Mouse (Mus musculus): ENCODE data around the gene B3galt1. TPM values are rescaled to one million over a fixed set of nuclear protein-coding genes. Genes with fewer than 3 reads are reported as not detected.

B3galt1 gene
- total RNA-seq, 2 experiments from 2014 or later = 2.0 to 3.2 TPM

DNA sequence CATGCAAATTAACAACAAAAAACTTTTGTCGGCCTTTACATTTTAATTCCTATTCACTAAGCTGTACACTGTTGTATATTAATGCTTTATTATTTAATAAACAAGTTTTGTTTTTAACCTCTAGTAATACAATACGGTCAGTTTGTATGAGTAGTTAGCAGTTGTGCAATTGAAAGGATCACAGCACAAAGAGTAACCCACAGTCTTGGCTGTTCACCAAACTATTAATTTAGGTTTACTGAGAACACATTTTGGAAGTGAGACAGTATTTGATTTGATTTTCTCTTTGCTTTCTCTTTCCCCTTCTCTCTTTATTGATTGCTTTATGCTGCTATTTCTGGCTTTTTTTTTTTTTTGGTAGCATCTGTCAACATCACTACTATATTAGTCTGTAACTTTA is 106.0 kb downstream of the B3galt1 start:
- intact Hi-C loops (cut with DNase I) = no loop called here
- DNase-seq (ENCODE audit: low spot score) = no peak

DNA sequence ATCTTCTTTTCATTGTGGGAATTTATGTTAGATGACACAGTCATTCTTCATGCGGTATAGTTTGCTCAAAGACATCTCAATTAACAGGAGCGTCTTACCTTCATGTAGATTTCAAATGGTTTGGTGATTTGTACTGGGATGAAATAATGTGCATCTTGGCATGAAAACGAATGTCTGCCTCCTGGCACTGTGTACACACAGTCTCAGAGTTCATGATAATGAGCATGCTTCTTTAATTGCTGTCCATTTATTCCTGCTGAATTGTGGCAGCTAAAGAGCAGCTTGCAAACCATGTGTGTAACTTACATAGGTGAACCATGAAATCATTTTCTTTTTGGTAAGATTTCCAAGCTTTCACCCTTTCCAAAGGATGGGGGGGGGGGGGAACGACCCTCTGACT is 112.0 kb downstream of the B3galt1 start:
- no peak for DNase-seq (ENCODE audit: low spot score)

DNA sequence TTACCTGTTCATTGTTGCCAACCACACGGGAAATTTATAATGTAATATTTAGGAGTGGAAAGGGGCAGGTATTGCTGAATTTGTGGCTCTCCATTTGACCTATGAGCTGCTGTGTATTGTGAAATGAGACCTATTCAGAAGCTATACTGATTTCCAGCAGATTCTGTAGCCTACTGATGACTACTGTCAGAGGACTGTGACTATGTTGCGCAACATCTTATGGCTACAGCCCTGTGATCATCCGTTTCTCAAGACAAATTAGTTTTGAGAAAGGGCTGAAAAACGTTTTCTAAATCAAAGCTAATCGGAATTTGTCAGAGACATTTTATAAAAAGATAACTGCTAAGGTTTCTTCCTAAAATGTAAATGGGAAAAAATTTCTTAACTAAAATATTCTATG is 158.6 kb downstream of the B3galt1 start:
- DNase-seq (ENCODE audit: low spot score) = no peak

More for the DNA sequence above, 112.0 kb downstream of the B3galt1 start:
- intact Hi-C loops (cut with DNase I) = no loop called here

DNA sequence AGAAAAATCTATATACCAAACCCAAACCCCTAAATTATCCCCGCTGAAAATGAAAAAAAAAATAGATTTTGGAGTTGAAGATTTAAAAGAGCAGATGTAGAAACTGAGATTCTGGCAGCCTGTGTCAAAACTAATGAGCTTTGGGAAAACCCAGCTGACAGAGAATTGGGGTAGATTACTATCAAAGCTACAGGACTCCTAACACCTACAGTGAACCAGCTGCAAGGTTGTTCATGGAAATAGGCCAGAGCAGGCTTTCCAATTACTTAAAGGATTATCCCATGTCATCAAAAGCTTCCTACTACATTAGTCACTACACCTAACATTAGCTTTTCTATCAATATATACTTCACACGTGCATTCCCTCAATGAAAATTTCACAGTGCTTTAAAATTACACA is 165.1 kb downstream of the B3galt1 start:
- no peak for DNase-seq (ENCODE audit: low spot score)
- intact Hi-C loops (cut with DNase I) = no loop called here

More for the DNA sequence above, 158.6 kb downstream of the B3galt1 start:
- intact Hi-C loops (cut with DNase I) = no loop called here

DNA sequence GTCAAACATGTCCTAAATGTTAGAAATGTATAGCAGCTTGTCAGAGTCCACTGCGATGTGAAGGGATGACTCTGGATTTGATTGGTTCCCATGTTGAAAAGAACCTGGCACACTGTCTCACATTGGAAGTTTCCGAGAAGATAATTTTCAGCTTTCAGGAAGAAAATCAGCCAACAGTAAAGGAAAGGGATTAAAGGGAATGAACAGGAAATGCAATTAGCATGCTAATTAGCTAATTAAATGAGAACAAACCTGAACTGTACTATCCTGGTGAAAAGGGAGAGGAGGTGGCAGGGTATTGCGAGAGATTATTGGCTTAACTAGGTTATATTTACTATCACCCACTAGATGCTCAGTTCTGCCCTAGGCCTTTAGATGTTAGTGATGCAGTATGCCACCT is 185.9 kb downstream of the B3galt1 start:
- DNase-seq (ENCODE audit: low spot score) = no peak
- intact Hi-C loops (cut with DNase I) = no loop called here

DNA sequence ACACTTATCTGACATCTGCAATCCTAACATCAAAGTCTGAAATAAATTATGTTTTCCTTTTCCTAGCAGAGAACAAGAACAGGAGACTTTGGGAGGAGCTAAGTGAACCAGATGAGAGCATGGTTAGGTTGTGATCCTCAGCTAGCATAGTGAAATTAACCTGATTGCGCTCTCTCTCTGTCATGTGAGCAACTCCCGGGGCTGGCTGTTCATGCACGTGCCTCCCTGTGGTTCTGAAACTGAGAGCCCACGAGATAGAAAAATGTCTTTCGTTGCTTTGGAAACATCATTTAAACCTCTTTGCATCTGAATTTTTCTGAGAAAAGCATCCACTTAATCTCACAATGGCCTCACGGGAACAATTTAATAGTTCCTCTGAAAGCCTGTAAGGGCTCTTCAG is 190.8 kb downstream of the B3galt1 start:
- intact Hi-C loops (cut with DNase I) = no loop called here

DNA sequence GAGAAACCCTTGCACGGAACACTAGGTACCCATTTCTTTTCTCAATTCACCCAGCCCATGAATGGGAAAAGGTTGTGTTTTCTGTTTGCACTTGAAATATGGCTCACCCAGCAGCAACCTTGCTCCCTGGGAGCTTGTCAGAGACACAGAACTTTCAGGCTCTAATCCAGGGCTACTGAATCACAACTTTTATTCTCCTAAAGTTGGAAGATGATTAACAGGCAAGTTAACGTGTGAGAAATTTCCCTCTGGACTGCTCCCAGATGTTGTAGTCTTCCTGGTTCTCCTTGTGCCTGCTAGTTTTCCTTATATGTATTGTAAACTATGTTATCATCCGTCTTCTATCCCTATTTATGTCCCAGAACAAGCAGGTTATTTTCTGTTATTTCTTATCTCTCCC is 221.9 kb downstream of the B3galt1 start:
- intact Hi-C loops (cut with DNase I) = no loop called here
- no peak for DNase-seq (ENCODE audit: low spot score)

More for the DNA sequence above, 190.8 kb downstream of the B3galt1 start:
- DNase-seq (ENCODE audit: low spot score) = no peak

DNA sequence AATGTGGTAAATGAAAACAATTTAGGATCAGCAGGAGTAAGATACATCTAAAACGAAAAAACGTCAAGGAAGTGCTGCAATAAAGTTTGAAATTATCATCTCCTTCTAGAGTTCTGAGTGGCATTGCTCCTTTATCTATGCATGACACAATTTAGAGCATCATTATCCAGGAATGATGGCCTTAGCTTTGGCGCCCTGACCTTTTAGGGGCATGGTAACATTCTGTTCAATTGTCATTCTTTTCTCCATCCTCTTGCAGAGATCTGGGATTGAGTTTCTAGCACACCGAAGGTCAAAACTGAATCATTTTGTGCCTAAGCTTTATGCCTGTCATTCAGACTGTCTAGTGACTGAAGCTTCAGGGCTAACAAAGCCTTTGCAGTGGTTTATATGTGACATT is 231.9 kb downstream of the B3galt1 start:
- intact Hi-C loops (cut with DNase I) = no loop called here
- no peak for DNase-seq (ENCODE audit: low spot score)

DNA sequence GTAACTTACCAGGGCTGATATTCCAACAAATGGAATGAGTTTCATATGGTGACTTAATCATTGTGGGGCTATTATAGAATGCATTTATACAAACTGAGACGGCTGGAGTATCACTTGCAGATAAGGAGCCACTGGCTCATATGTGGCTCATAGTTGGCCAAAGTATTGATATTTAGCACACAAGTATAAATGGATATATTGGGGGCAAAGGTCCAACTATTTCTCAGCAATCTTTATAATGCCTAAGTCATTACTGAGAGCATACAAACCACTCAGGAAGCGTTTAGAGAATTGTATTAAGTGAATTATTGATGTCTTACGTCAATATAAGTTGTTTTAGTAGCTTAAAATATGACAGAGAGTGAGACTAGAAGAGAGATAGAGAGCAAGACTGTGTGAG is 234.3 kb downstream of the B3galt1 start:
- DNase-seq (ENCODE audit: low spot score) = no peak
- intact Hi-C loops (cut with DNase I) = loop anchor here (10.0 kb wide), 1 partner anchor 235 kb away; the partner anchor contains the start of gene B3galt1

DNA sequence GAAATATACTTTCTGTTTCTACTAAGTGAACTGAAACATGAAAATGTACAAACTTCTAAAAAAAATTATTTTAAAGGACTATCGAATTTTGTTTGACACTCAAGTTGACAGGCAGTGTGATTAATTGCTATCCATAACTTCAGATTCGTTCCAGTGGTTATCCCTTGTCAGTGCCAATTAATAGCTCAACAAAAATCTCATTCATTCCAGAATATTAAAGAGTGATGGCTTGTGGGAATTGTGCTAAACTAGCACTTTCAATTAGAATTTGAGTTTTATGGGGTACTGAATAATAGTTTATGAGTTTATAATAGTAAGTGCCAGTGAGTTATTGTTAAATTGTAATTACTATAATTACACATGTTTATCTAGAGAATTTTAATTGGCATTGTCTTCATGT is 250.5 kb downstream of the B3galt1 start:
- intact Hi-C loops (cut with DNase I) = no loop called here
- no peak for DNase-seq (ENCODE audit: low spot score)

DNA sequence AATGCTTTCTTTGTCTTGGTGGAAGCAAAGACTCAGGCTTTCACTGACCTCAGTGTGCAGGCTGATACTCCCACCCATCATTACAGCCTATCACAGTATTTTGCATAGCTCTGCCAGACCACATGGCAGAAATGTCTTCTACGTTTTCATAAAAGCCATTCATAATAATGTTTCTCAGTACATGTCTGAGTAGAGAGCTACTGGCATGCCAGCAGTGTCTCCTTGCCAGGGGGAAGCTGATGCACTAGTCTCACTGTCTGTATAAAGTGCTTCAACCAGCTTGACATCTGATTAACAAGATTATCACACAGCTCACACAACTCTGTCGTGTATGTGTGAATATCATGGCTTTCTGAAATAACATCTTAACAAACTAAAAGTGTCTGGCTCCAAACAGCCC is 252.3 kb downstream of the B3galt1 start:
- no peak for DNase-seq (ENCODE audit: low spot score)
- intact Hi-C loops (cut with DNase I) = no loop called here

DNA sequence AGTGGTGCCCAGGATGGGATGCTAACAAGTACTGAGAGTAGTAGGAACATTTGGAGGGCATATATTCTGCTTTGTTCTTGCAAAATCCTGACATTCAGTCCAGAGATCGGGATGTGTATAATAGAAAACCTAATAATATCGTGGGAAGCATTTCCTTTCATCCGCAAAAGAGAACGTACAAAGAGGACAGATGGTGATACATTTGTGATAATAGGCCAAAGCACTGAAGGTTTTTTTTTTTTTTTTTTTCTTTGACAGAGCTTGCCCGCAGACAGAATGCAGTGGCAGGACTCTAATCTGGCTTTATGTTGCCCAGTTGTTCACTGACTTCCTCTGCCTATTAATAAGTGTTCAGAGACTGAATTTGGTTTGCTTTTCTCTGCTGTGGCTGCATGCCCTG is 256.7 kb downstream of the B3galt1 start:
- intact Hi-C loops (cut with DNase I) = no loop called here

DNA sequence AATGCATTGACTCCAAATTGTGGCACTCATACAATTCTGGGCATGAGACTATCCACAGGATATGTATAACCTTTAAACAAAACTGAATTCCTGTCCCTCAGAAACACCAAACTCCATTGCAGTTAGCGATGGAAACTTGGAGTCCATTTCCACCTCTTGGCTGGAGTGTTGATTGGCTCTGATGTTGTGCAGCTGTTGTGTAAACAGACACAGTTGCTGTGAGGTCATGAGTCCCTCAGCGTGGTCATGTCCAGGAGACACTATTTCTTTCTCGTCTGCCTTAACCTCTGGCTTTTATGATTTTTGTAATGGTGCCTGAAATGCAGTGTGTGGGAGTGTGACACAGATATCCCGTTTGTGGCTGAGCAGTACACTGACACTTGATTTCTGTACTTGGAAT is 262.0 kb downstream of the B3galt1 start:
- DNase-seq (ENCODE audit: low spot score) = peak; percentile 32
- intact Hi-C loops (cut with DNase I) = no loop called here

More for the DNA sequence above, 256.7 kb downstream of the B3galt1 start:
- no peak for DNase-seq (ENCODE audit: low spot score)

DNA sequence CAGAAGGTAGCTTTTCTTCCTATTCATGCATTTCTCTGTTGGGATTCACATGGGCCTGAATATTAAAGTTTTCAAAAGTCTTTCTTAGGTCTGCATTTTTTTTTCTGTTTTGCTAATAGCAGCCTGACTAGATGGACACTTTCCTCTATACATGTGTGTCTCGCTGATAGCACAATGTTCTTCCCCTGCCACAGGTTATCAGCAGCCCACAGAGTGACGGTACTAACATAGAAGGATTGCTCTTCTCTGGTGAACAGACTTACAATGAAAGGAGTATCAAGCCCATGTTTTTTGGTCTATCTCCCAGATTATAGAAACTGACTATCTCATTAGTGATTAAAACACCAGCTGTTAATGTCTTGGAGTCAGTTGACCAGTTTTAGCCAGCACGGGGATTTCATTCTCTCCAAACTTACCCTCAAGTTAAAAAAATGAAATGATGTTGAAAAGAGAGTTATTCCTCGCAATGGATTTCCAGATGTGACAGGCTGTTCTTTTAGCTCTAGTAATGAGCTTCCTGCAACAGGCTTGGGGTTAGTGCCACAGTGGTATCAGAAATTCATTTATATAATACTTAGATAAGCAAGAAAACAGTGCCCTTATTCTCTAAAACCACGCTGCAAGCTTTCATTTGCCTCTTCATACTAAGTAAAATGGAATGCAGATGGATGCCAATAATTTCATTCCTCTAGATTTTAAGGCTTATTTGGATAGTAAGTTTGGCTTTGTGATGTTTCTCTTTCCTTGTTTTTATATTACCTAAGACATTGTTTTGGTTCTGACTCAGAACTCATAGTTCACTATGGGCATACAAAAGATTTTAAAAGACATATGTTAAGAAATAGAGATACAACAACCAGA is 263.6 kb downstream of the B3galt1 start:
- DNase-seq (ENCODE audit: low spot score) = no peak
- intact Hi-C loops (cut with DNase I) = no loop called here

DNA sequence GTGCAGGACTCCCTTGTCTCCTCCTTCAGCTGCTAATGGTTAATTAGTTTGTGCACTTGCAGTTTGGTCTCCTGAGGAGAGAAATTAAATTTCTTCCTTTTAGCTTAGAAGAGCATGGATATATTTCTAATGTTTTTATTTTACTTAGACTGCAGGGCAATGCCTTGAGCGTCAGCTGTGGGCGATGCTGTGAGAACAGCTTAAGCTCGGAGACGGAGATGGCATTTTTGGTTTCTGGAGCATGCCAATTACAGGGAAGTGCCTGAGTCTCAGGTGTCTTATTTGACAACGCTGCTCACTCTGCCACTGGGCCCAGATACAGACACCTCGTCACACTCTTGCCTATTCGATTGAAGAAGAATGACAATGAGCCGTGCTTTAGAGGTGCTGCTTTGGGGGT is 282.1 kb downstream of the B3galt1 start:
- no peak for DNase-seq (ENCODE audit: low spot score)
- intact Hi-C loops (cut with DNase I) = no loop called here

DNA sequence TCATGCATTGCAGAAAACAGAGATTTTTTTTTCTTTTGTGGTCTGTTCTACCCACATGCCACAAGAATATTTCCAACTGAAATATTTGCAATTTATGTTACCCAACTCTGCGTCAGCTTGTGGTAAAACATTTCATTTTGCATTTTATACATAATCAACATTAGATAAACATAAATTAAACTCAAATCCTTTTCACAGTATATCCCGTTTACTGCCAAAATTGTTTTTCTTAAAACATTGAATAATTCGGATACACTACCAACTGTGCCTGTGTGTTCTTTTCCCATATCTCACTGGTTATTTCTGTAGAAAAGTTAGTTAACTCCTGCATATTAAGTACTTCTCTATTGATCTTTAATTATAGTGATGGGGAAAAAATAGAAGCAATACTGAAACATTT is 285.1 kb downstream of the B3galt1 start:
- intact Hi-C loops (cut with DNase I) = no loop called here
- no peak for DNase-seq (ENCODE audit: low spot score)

DNA sequence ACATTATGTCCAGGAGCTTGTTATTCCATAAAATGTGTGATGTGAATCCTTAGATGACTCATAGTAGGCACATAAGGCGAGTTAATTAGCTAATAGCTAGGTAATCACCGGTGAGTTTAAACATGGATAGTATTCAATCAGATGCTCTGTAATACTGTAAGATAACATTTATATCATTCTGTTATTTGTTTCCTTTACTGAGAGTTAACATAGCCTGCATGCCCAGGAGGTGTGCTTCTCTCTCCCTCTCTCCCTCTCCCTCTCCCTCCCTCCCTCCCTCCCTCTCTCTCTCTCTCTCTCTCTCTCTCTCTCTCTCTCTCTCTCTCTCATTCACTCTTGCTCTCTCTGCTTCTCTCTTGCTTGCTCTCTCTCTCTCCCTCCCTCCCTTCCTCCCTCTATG is 292.7 kb downstream of the B3galt1 start:
- no peak for DNase-seq (ENCODE audit: low spot score)
- intact Hi-C loops (cut with DNase I) = no loop called here

DNA sequence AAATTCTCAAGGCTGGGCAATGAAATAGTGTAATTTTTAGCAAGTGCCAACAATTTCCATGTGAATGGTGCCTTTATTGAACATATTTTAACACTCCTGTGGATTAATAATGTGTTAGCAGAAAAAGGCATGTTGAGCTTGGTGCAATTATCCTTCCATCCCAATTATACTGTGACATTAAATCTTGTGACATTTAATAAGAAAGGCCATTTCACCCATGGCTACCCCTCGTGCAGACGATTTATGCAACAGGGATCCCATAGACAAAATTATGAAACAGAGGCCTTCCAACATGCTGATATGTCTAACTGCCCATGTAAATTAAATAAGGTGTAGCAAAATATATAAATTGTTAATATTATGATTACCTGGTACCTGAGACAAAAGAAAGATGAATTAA is 293.3 kb downstream of the B3galt1 start:
- intact Hi-C loops (cut with DNase I) = no loop called here

DNA sequence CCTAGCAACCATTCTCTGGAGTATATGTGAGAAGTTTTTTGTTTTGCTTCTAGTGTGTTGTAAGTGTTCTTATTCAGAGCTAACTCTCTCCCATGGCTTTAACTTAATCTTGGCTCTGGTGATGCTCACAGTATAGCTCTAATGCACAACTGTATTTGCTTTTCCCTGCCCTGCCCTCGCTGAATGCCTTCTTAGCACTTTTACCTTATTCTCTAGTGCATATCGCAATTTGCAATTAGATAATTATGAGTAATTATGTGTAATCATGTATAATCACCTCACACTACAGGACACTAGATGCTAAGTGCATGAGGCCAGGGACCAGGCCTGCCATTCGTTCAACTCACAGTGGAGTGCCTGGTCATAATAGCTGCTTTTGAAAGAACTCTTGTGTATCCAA is 307.7 kb downstream of the B3galt1 start:
- intact Hi-C loops (cut with DNase I) = no loop called here
- DNase-seq (ENCODE audit: low spot score) = no peak

More for the DNA sequence above, 293.3 kb downstream of the B3galt1 start:
- DNase-seq (ENCODE audit: low spot score) = no peak

DNA sequence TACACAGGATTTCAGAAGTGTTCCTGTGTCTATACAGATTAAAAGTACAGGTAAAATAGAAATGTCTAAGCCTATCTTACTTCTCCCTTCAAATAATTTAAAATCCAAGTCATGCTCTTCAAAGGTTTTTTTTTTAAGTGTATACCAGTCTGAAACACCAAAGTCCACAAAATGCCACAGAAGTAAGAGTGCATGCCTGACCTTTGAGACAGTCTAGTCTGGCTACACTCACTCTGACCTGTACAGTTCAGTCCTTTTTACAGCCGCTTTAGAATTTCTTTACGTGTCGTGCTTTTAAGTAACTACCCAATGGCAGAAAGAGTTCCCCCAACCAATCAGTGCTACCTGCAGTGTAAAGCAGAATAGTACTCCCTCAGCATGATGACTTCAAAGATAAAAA is 314.2 kb downstream of the B3galt1 start:
- intact Hi-C loops (cut with DNase I) = no loop called here
- no peak for DNase-seq (ENCODE audit: low spot score)

DNA sequence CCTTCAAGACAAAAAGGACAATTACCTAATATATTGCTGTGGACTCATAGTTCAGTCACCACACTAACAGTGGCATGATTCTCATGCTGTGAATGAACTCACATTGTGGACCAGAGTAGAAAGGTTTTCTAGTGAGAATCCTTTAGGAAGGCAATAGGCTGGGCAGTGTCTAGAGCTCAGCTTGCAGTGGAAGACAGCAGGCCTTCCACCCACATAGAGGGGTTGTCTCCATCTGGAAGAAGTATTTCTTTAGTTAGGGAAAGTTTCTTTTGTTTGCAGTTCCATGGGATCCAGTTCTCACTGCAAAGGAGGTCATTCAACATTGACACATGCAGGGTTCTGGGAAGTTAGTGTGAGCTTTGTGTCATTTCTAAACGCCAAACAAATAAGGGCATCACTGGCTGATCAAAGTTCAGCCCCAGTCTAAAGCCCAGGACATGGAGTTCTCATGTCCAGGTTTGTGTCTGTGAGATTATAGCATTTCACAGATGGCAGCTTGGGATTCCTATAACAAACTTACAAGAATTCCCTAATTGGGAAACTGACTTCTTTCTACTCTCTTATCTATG is 316.1 kb downstream of the B3galt1 start:
- intact Hi-C loops (cut with DNase I) = no loop called here
- DNase-seq (ENCODE audit: low spot score) = no peak

Data from heart, postnatal 25 days (tissue).